Mouse (Mus musculus) lung, adult 2 months (tissue): Measurements from ENCODE around the gene Tsfm.

Experiments
- CTCF ChIP-seq: fragments of 200-500 bp; IDR thresholded peaks from 2 replicates; pipeline ENCODE4 v1.5.1; 2011; ENCODE audit warnings: mild to moderate bottlenecking, low read length, control low read depth; ENCODE audit not compliant: insufficient read depth
- POLR2A ChIP-seq: fragments of 200-500 bp; IDR thresholded peaks from 2 replicates; pipeline ENCODE4 v1.6.1; 2011; ENCODE audit warnings: low read depth, mild to moderate bottlenecking, control low read depth, low read length, borderline replicate concordance; ENCODE audit errors: extremely low read depth

GRCm38 (mm10) chr10:127071203-127071602 lies 40.6 kb upstream of the Tsfm start:
- TF ChIP-seq POLR2A (no peak), CTCF (no peak)
